Mouse (Mus musculus): ENCODE results near the gene Exoc3l2. TPM values are rescaled to one million over a fixed set of nuclear protein-coding genes. Genes with fewer than 3 reads are reported as not detected.
A peak's percentile ranks its signal among the peaks of the same experiment; 100 is the strongest.

Exoc3l2 gene
- polyA plus RNA-seq, 1 experiment from 2014 or later: 1.8 TPM

GRCm38 (mm10) chr7:19477624-19478384 lies 14.7 kb downstream of the Exoc3l2 start:
- 0 out of 2 replicates have a peak, but pooled peaks cover 3% of the 10 kb centered on the region for H3K4me1 ChIP-seq (ENCODE audit: control insufficient read depth, insufficient read depth, low read length)
- H3K9ac ChIP-seq (ENCODE audit: low read length): no peak overlapping the region
- WGBS: 25% methylated on average over 14 of the region's 14 CpGs
- no peaks in the 10 kb centered on the region for H3K36me3 ChIP-seq (ENCODE audit: control insufficient read depth, insufficient read depth, low read length)
- no peak overlapping the region for H3K4me2 ChIP-seq (ENCODE audit: low read depth, severe bottlenecking)
- H3K27ac ChIP-seq (replicated peaks; ENCODE audit: low read depth, low read length): no peak overlapping the region
- H3K27me3 ChIP-seq (ENCODE audit: control insufficient read depth, insufficient read depth, low read length): peaks cover 18% of the 10 kb centered on the region; the same call in 1 of the 2 replicates
- ATAC-seq (ENCODE audit: insufficient number of reproducible peaks, low FRiP score, low TSS enrichment, low read depth): no peak
- no peaks in the 10 kb centered on the region for H3K9me3 ChIP-seq (ENCODE audit: control insufficient read depth, low read length)
- no peak overlapping the region for H3K4me3 ChIP-seq (ENCODE audit: low read depth, low read length)
- DNase-seq (ENCODE audit: low spot score): no peak

GRCm38 (mm10) chr7:19483281-19483680 lies 20.1 kb downstream of the Exoc3l2 start:
- Histone ChIP-seq H3K4me2 (ENCODE audit: low read depth, severe bottlenecking) (no peak overlapping the region), H3K9me3 (ENCODE audit: control insufficient read depth, low read length) (no peaks in the 10 kb centered on the region), H3K36me3 (ENCODE audit: control insufficient read depth, insufficient read depth, low read length) (no peaks in the 10 kb centered on the region), H3K27me3 (ENCODE audit: control insufficient read depth, insufficient read depth, low read length) (peaks cover 11% of the 10 kb centered on the region; the same call in 1 of the 2 replicates), H3K27ac (replicated peaks; ENCODE audit: low read depth, low read length) (no peak overlapping the region), H3K4me1 (ENCODE audit: control insufficient read depth, insufficient read depth, low read length) (no peaks in the 10 kb centered on the region), H3K9ac (ENCODE audit: low read length) (no peak overlapping the region), H3K4me3 (ENCODE audit: low read depth, low read length) (no peak overlapping the region)
- DNase-seq (ENCODE audit: low spot score) (no peak), ATAC-seq (ENCODE audit: insufficient number of reproducible peaks, low FRiP score, low TSS enrichment, low read depth) (no peak)
- WGBS: 86% methylated on average over 8 of the region's 8 CpGs

GRCm38 (mm10) chr7:19485488-19485887 lies 22.4 kb downstream of the Exoc3l2 start:
- Histone ChIP-seq H3K4me3 (ENCODE audit: low read depth, low read length) (no peak overlapping the region), H3K9ac (ENCODE audit: low read length) (no peak overlapping the region), H3K36me3 (ENCODE audit: control insufficient read depth, insufficient read depth, low read length) (no peaks in the 10 kb centered on the region), H3K27me3 (ENCODE audit: control insufficient read depth, insufficient read depth, low read length) (peaks cover 31% of the 10 kb centered on the region), H3K27ac (replicated peaks; ENCODE audit: low read depth, low read length) (no peak overlapping the region), H3K4me2 (ENCODE audit: low read depth, severe bottlenecking) (no peak overlapping the region), H3K9me3 (ENCODE audit: control insufficient read depth, low read length) (no peaks in the 10 kb centered on the region; the same call in 1 of the 2 replicates), H3K4me1 (ENCODE audit: control insufficient read depth, insufficient read depth, low read length) (no peaks in the 10 kb centered on the region)
- 100% methylated on average over 1 of the region's 1 CpGs for WGBS
- ATAC-seq (ENCODE audit: insufficient number of reproducible peaks, low FRiP score, low TSS enrichment, low read depth) (no peak), DNase-seq (ENCODE audit: low spot score) (no peak)

GRCm38 (mm10) chr7:19486549-19486948 lies 23.4 kb downstream of the Exoc3l2 start:
- Histone ChIP-seq H3K27me3 (ENCODE audit: control insufficient read depth, insufficient read depth, low read length) (peaks cover 41% of the 10 kb centered on the region), H3K4me1 (ENCODE audit: control insufficient read depth, insufficient read depth, low read length) (peaks cover 2% of the 10 kb centered on the region; the same call in 1 of the 2 replicates)
- no peak for ATAC-seq (ENCODE audit: insufficient number of reproducible peaks, low FRiP score, low TSS enrichment, low read depth)

GRCm38 (mm10) chr7:19489525-19489924 lies 26.4 kb downstream of the Exoc3l2 start:
- Histone ChIP-seq H3K4me2 (ENCODE audit: low read depth, severe bottlenecking) (peak overlapping the region; percentile 36), H3K36me3 (ENCODE audit: control insufficient read depth, insufficient read depth, low read length) (no peaks in the 10 kb centered on the region), H3K9me3 (ENCODE audit: control insufficient read depth, low read length) (no peaks in the 10 kb centered on the region; the same call in 1 of the 2 replicates), H3K27me3 (ENCODE audit: control insufficient read depth, insufficient read depth, low read length) (peaks cover 42% of the 10 kb centered on the region), H3K27ac (replicated peaks; ENCODE audit: low read depth, low read length) (no peak overlapping the region), H3K9ac (ENCODE audit: low read length) (no peak overlapping the region), H3K4me1 (ENCODE audit: control insufficient read depth, insufficient read depth, low read length) (peaks cover 8% of the 10 kb centered on the region; the same call in 1 of the 2 replicates), H3K4me3 (ENCODE audit: low read depth, low read length) (peak overlapping the region; percentile 10; the same call in 1 of the 2 replicates)
- WGBS: 4% methylated on average over 31 of the region's 31 CpGs
- ATAC-seq (ENCODE audit: insufficient number of reproducible peaks, low FRiP score, low TSS enrichment, low read depth): no peak
- DNase-seq (ENCODE audit: low spot score): peak; percentile 57

More at GRCm38 (mm10) chr7:19486549-19486948, 23.4 kb downstream of the Exoc3l2 start:
- H3K9ac ChIP-seq (ENCODE audit: low read length): no peak overlapping the region
- 87% methylated on average over 7 of the region's 7 CpGs for WGBS
- H3K9me3 ChIP-seq (ENCODE audit: control insufficient read depth, low read length): no peaks in the 10 kb centered on the region; the same call in 1 of the 2 replicates
- DNase-seq (ENCODE audit: low spot score): no peak
- no peak overlapping the region for H3K4me3 ChIP-seq (ENCODE audit: low read depth, low read length)
- H3K27ac ChIP-seq (replicated peaks; ENCODE audit: low read depth, low read length): no peak overlapping the region
- no peaks in the 10 kb centered on the region for H3K36me3 ChIP-seq (ENCODE audit: control insufficient read depth, insufficient read depth, low read length)
- no peak overlapping the region for H3K4me2 ChIP-seq (ENCODE audit: low read depth, severe bottlenecking)

GRCm38 (mm10) chr7:19491731-19492130 lies 28.6 kb downstream of the Exoc3l2 start:
- DNase-seq (ENCODE audit: low spot score) (peak; percentile 64), ATAC-seq (ENCODE audit: insufficient number of reproducible peaks, low FRiP score, low TSS enrichment, low read depth) (no peak)
- Histone ChIP-seq H3K27me3 (ENCODE audit: control insufficient read depth, insufficient read depth, low read length) (peaks cover 40% of the 10 kb centered on the region), H3K9ac (ENCODE audit: low read length) (peak overlapping the region; percentile 37; the same call in 1 of the 2 replicates), H3K9me3 (ENCODE audit: control insufficient read depth, low read length) (no peaks in the 10 kb centered on the region; the same call in 1 of the 2 replicates), H3K4me3 (ENCODE audit: low read depth, low read length) (peak overlapping the region; percentile 23), H3K36me3 (ENCODE audit: control insufficient read depth, insufficient read depth, low read length) (no peaks in the 10 kb centered on the region), H3K4me2 (ENCODE audit: low read depth, severe bottlenecking) (peak overlapping the region; percentile 59), H3K4me1 (ENCODE audit: control insufficient read depth, insufficient read depth, low read length) (peaks cover 8% of the 10 kb centered on the region; the same call in 1 of the 2 replicates), H3K27ac (replicated peaks; ENCODE audit: low read depth, low read length) (no peak overlapping the region)
- 3% methylated on average over 26 of the region's 26 CpGs for WGBS

- Histone ChIP-seq H3K4me1 (ENCODE audit: control insufficient read depth, insufficient read depth, low read length) (peaks cover 8% of the 10 kb centered on the region; the same call in 1 of the 2 replicates), H3K27ac (replicated peaks; ENCODE audit: low read depth, low read length) (no peak overlapping the region), H3K9ac (ENCODE audit: low read length) (no peak overlapping the region), H3K36me3 (ENCODE audit: control insufficient read depth, insufficient read depth, low read length) (no peaks in the 10 kb centered on the region), H3K4me3 (ENCODE audit: low read depth, low read length) (no peak overlapping the region), H3K9me3 (ENCODE audit: control insufficient read depth, low read length) (no peaks in the 10 kb centered on the region), H3K27me3 (ENCODE audit: control insufficient read depth, insufficient read depth, low read length) (peaks cover 17% of the 10 kb centered on the region), H3K4me2 (ENCODE audit: low read depth, severe bottlenecking) (no peak overlapping the region)
- no peak for ATAC-seq (ENCODE audit: insufficient number of reproducible peaks, low FRiP score, low TSS enrichment, low read depth)
- no peak for DNase-seq (ENCODE audit: low spot score)
- 86% methylated on average over 25 of the region's 25 CpGs for WGBS
Observed at GRCm38 (mm10) chr7:19494751-19495474, 31.8 kb downstream of the Exoc3l2 start.

GRCm38 (mm10) chr7:19495521-19496213 lies 32.5 kb downstream of the Exoc3l2 start:
- Histone ChIP-seq H3K4me2 (ENCODE audit: low read depth, severe bottlenecking) (no peak overlapping the region), H3K4me3 (ENCODE audit: low read depth, low read length) (no peak overlapping the region), H3K4me1 (ENCODE audit: control insufficient read depth, insufficient read depth, low read length) (peaks cover 8% of the 10 kb centered on the region; the same call in 1 of the 2 replicates), H3K9me3 (ENCODE audit: control insufficient read depth, low read length) (no peaks in the 10 kb centered on the region), H3K9ac (ENCODE audit: low read length) (no peak overlapping the region), H3K27ac (replicated peaks; ENCODE audit: low read depth, low read length) (no peak overlapping the region), H3K27me3 (ENCODE audit: control insufficient read depth, insufficient read depth, low read length) (peaks cover 10% of the 10 kb centered on the region), H3K36me3 (ENCODE audit: control insufficient read depth, insufficient read depth, low read length) (no peaks in the 10 kb centered on the region)
- no peak for DNase-seq (ENCODE audit: low spot score)
- no peak for ATAC-seq (ENCODE audit: insufficient number of reproducible peaks, low FRiP score, low TSS enrichment, low read depth)
- 70% methylated on average over 20 of the region's 20 CpGs for WGBS

All from limb, embryonic 11.5 days (tissue).